Mouse (Mus musculus) midbrain, embryonic 14.5 days (tissue): ENCODE measurements around the gene Smc4. TPM values are rescaled to one million over a fixed set of nuclear protein-coding genes. Genes with fewer than 3 reads are reported as not detected.

ENCODE experiments used
- ATAC-seq: fragments of 200-750 bp; cut with Nextera tagmentation; 2 replicates; pipeline ENCODE4 v1.8.0; 2017; ENCODE audit warnings: moderate number of reproducible peaks, moderate library complexity; ENCODE audit not compliant: low FRiP score, low TSS enrichment
- DNase-seq: peaks from one replicate; pipeline ENCODE4 v3.0.0-alpha.2; 2015
- H3K27ac ChIP-seq: fragments of 300-500 bp; sonication (generic); replicated peaks from 2 replicates; pipeline ENCODE4 v1.5.1; 2014; ENCODE audit warnings: mild to moderate bottlenecking, low read depth, low read length, moderate library complexity
- H3K27me3 ChIP-seq: fragments of 300-500 bp; sonication (generic); 2 replicates; pipeline ENCODE4 v1.6.1; 2014; ENCODE audit warnings: low read length, control low read depth, mixed read lengths; ENCODE audit not compliant: control insufficient read depth, insufficient read depth
- H3K36me3 ChIP-seq: fragments of 300-500 bp; sonication (generic); 2 replicates; pipeline ENCODE4 v1.6.1; 2014; ENCODE audit warnings: low read length, control low read depth; ENCODE audit not compliant: control insufficient read depth, insufficient read depth
- H3K4me1 ChIP-seq: fragments of 300-500 bp; sonication (generic); 2 replicates; pipeline ENCODE4 v1.6.1; 2014; ENCODE audit warnings: mild to moderate bottlenecking, antibody characterized with exemption, low read length, control low read depth; ENCODE audit not compliant: control insufficient read depth, insufficient read depth
- H3K4me2 ChIP-seq: fragments of 300-500 bp; sonication (generic); 2 replicates; pipeline ENCODE4 v1.6.1; 2014; ENCODE audit warnings: mild to moderate bottlenecking, low read length, moderate library complexity
- H3K4me3 ChIP-seq: fragments of 300-500 bp; sonication (generic); replicated peaks from 2 replicates; pipeline ENCODE4 v1.5.1; 2014; ENCODE audit warnings: low read depth, low read length
- H3K9ac ChIP-seq: fragments of 300-500 bp; sonication (generic); replicated peaks from 2 replicates; pipeline ENCODE4 v1.6.1; 2014; ENCODE audit warnings: mild to moderate bottlenecking, low read length, moderate library complexity
- H3K9me3 ChIP-seq: fragments of 300-500 bp; sonication (generic); 2 replicates; pipeline ENCODE4 v1.6.1; 2016; ENCODE audit warnings: low read length, control low read depth, mixed read lengths; ENCODE audit not compliant: control insufficient read depth
- WGBS: fragments of 180-500 bp; shearing (Covaris S2); extraction: QIAGEN DNeasy Blood & Tissue Kit; methylation state at CpG from one replicate; pipeline ENCODE4 v1.1.7; 2014; 5-methylcytosine and 5-hydroxymethylcytosine counted together
- polyA plus RNA-seq: library from polyadenylated mRNA; unstranded; fragments of >200 nt; fragmentation: Nextera tagmentation; extraction: Ambion mirVana; gene quantifications from 2 replicates; pipeline ENCODE4 v1.2.1, GENCODE M21; 2014

Gene Smc4
- polyA plus RNA-seq, 1 experiment from 2014 or later = 47.8 TPM

GRCm38 (mm10) chr3:68974639-68975532 is 29.7 kb upstream of the Smc4 start:
- ATAC-seq (no peak), DNase-seq (no peak)
- WGBS = 94% methylated on average over 8 of the region's 8 CpGs

GRCm38 (mm10) chr3:68975533-68976490 is 28.7 kb upstream of the Smc4 start:
- Histone ChIP-seq H3K4me3 (no peak overlapping the region), H3K4me2 (no peak overlapping the region), H3K9me3 (no peaks in the 10 kb centered on the region), H3K4me1 (no peaks in the 10 kb centered on the region), H3K27ac (no peak overlapping the region), H3K27me3 (no peaks in the 10 kb centered on the region), H3K36me3 (no peaks in the 10 kb centered on the region), H3K9ac (no peak overlapping the region)
- DNase-seq (no peak), ATAC-seq (no peak)
- WGBS = 59% methylated on average over 9 of the region's 9 CpGs

More at GRCm38 (mm10) chr3:68974639-68975532, 29.7 kb upstream of the Smc4 start:
- H3K36me3 ChIP-seq = no peaks in the 10 kb centered on the region
- H3K4me3 ChIP-seq = no peak overlapping the region
- no peaks in the 10 kb centered on the region for H3K4me1 ChIP-seq
- no peak overlapping the region for H3K27ac ChIP-seq
- H3K9me3 ChIP-seq = no peaks in the 10 kb centered on the region
- H3K4me2 ChIP-seq = no peak overlapping the region
- no peak overlapping the region for H3K9ac ChIP-seq
- no peaks in the 10 kb centered on the region for H3K27me3 ChIP-seq

GRCm38 (mm10) chr3:68977696-68978095 is 26.8 kb upstream of the Smc4 start:
- H3K9ac ChIP-seq = no peak overlapping the region
- 97% methylated on average over 4 of the region's 4 CpGs for WGBS
- no peak overlapping the region for H3K4me2 ChIP-seq
- H3K9me3 ChIP-seq = no peaks in the 10 kb centered on the region
- no peak overlapping the region for H3K27ac ChIP-seq
- no peak for ATAC-seq
- no peak overlapping the region for H3K4me3 ChIP-seq
- no peaks in the 10 kb centered on the region for H3K4me1 ChIP-seq
- DNase-seq = no peak
- H3K36me3 ChIP-seq = no peaks in the 10 kb centered on the region
- no peaks in the 10 kb centered on the region for H3K27me3 ChIP-seq

- ATAC-seq (no peak), DNase-seq (no peak)
- H3K27ac ChIP-seq = no peak overlapping the region
- no peak overlapping the region for H3K9ac ChIP-seq
- no peak overlapping the region for H3K4me2 ChIP-seq
- 95% methylated on average over 10 of the region's 10 CpGs for WGBS
- H3K4me3 ChIP-seq = no peak overlapping the region
- H3K9me3 ChIP-seq = no peaks in the 10 kb centered on the region
- no peaks in the 10 kb centered on the region for H3K27me3 ChIP-seq
- no peaks in the 10 kb centered on the region for H3K4me1 ChIP-seq
- H3K36me3 ChIP-seq = no peaks in the 10 kb centered on the region
Measured at GRCm38 (mm10) chr3:68979187-68979586, 25.4 kb upstream of the Smc4 start.

GRCm38 (mm10) chr3:68980898-68981297 is 23.6 kb upstream of the Smc4 start:
- Histone ChIP-seq H3K27ac (no peak overlapping the region), H3K4me1 (no peaks in the 10 kb centered on the region), H3K36me3 (peaks cover 4% of the 10 kb centered on the region), H3K4me2 (no peak overlapping the region), H3K9ac (no peak overlapping the region), H3K4me3 (no peak overlapping the region), H3K27me3 (no peaks in the 10 kb centered on the region), H3K9me3 (no peaks in the 10 kb centered on the region)
- 86% methylated on average over 9 of the region's 9 CpGs for WGBS
- no peak for DNase-seq
- ATAC-seq = no peak

GRCm38 (mm10) chr3:68986550-68986949 is 18.0 kb upstream of the Smc4 start:
- no peak for DNase-seq
- ATAC-seq = no peak
- WGBS = 90% methylated on average over 2 of the region's 2 CpGs
- Histone ChIP-seq H3K27ac (no peak overlapping the region), H3K36me3 (peaks cover 4% of the 10 kb centered on the region), H3K4me3 (no peak overlapping the region), H3K27me3 (no peaks in the 10 kb centered on the region), H3K4me1 (no peaks in the 10 kb centered on the region), H3K9ac (no peak overlapping the region), H3K4me2 (no peak overlapping the region), H3K9me3 (no peaks in the 10 kb centered on the region)

- no peak overlapping the region for H3K27ac ChIP-seq
- no peak overlapping the region for H3K4me3 ChIP-seq
- 89% methylated on average over 4 of the region's 4 CpGs for WGBS
- DNase-seq (no peak), ATAC-seq (no peak)
- 0 out of 2 replicates have a peak, but pooled peaks cover 5% of the 10 kb centered on the region for H3K4me1 ChIP-seq
- H3K9me3 ChIP-seq = no peaks in the 10 kb centered on the region
- no peaks in the 10 kb centered on the region for H3K27me3 ChIP-seq
- no peaks in the 10 kb centered on the region for H3K36me3 ChIP-seq
- H3K9ac ChIP-seq = no peak overlapping the region
- no peak overlapping the region for H3K4me2 ChIP-seq
Measured at GRCm38 (mm10) chr3:69002781-69003180, 1.8 kb upstream of the Smc4 start.

- WGBS = under 1% methylated on average over 7 of the region's 7 CpGs
- ATAC-seq = no peak; the same call in 1 of the 2 replicates
- Histone ChIP-seq H3K4me3 (peak overlapping the region; percentile 96), H3K4me2 (peak overlapping the region; percentile 50), H3K27ac (peak overlapping the region; percentile 62; the same call in 1 of the 2 replicates), H3K9ac (peak overlapping the region; percentile 65), H3K4me1 (0 out of 2 replicates have a peak, but pooled peaks cover 5% of the 10 kb centered on the region), H3K36me3 (no peaks in the 10 kb centered on the region), H3K9me3 (no peaks in the 10 kb centered on the region), H3K27me3 (no peaks in the 10 kb centered on the region)
- no peak for DNase-seq
Measured at GRCm38 (mm10) chr3:69004055-69004436, 492 bp upstream of the Smc4 start.
